Mouse (Mus musculus) left cerebral cortex, adult 8-10 months (tissue): Measurements from ENCODE around the gene Gm5741. TPM values are rescaled to one million over a fixed set of nuclear protein-coding genes. Genes with fewer than 3 reads are reported as not detected.

ENCODE experiments used
- DNase-seq, 2 experiments: peaks; one replicate each; pipeline ENCODE4 v3.0.0; 2022; ENCODE audit warnings: low spot score in 2 of 2
- microRNA-seq, 2 experiments: library from miRNA; unstranded; fragments of <30 nt; microRNA quantifications; one replicate each; pipeline ENCODE4 v1.2.0; 2022
- total RNA-seq, 4 experiments: library from RNA; stranded (reverse); gene quantifications; 2 replicates each; pipeline ENCODE4 v1.2.4; 2022

Gm5741 gene
- total RNA-seq, 4 experiments from 2014 or later = not detected

- no peak for DNase-seq
Observed at GRCm38 (mm10) chr8:85032622-85033311, 35.0 kb downstream of the Gm5741 start.

GRCm38 (mm10) chr8:85029271-85029670 is 38.5 kb downstream of the Gm5741 start:
- DNase-seq = no peak

- no peak for DNase-seq
Observed at GRCm38 (mm10) chr8:85027922-85028321, 39.9 kb downstream of the Gm5741 start.

DNA sequence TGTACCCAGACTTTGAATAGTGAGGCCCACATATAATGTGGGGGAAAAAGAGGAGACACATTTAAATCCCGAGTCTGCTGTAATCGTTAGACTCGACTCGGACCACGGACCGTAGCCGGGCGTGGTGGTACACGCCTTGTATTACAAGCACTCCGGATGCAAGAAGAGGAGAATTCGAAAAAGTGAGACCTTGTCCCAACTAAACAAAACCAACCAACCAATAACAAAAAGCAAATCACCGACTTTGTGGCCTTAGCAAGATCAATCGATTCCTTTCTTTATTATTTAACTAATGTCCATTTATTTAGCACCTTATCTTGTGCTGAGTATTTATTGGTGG is 40.3 kb downstream of the Gm5741 start:
- DNase-seq = no peak

DNA sequence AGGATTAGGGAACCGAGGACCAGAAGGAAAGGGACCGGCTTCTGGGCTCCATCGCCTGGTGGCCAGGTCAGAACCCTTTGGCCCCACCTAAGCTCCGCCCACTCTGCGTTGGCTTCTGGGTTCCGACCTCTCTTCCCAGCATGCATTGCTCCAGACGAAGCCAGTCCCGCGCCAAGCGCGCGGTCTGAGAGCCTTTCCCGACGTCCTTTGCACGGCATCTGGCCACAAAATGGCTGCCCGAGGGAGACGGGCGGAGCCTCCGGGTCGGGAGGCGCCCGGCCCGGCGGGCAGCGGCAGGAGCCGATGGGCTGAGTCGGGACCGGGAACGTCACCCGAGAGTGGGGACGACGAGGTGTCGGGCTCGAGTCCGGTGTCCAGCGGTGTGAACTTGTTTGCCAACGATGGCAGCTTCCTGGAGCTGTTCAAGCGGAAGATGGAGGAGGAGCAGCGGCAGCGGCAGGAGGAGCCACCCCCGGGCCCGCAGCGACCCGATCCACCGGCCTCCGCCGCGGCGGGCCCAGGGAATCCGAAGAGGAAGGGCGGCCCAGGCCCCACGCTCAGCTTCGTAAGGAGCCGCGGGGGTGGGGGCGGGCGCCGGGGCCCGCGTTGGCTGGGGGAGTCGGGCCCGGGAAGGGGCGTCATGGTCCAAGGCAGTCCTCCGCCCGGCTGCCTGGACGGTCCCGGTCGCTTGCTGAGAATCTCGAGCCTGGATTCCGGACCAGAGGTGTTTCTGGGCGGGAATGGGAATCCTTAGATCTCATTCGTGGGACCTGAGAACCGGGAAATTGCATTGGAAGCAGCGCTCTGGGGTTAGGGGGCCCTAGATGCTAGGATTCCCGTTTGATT is 40.9 kb downstream of the Gm5741 start, which contains the start of gene Trir:
Gene Trir (plus strand): TSS at position 154 of the 846 bp plus-strand sequence.
- DNase-seq = peak; percentile 92 to 95

DNA sequence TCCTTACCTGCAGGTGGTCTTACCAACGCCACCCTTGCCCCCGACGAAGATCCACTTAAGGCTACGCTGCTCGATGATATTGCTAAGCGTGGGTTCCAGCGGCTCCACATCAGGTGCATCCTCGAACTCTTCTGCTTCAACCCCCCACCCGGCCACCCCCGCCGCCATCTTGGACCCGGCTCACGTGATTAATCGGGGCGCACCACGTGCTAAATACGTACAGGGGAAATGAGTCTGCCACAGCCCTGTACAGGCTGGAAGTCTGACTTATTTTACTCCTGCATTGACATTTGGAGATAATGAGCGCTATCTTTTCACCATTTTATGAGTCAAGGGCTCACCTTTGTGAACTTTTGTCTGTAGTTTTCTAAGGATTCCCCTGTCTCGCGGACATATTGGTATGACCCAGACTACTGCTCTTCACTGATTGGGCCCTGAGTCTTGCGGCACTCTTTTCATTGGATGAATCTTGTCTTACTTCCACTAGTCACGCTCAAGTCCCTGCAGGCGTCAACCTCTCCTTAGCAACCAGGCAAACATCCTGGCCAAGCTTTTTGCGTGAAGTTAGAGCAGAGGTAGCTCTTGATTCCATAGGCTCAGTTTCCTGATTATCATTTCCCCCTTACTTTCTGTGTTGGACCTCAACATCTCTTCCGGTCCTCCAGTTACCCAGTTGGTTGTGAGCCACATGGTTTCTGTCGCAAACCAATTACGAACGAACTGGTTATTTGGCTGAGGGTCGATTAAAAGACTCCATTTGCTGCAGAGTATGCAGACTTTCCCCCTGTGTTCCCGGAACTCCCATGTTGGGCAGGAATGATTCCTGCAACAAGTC is 42.5 kb downstream of the Gm5741 start, which contains the start of gene Asna1:
Gene Asna1 (minus strand): TSS at position 184 of the 835 bp plus-strand sequence.
- peak; percentile 76 to 87 for DNase-seq

- DNase-seq = no peak
Observed at GRCm38 (mm10) chr8:85023846-85024245, 43.9 kb downstream of the Gm5741 start.

DNA sequence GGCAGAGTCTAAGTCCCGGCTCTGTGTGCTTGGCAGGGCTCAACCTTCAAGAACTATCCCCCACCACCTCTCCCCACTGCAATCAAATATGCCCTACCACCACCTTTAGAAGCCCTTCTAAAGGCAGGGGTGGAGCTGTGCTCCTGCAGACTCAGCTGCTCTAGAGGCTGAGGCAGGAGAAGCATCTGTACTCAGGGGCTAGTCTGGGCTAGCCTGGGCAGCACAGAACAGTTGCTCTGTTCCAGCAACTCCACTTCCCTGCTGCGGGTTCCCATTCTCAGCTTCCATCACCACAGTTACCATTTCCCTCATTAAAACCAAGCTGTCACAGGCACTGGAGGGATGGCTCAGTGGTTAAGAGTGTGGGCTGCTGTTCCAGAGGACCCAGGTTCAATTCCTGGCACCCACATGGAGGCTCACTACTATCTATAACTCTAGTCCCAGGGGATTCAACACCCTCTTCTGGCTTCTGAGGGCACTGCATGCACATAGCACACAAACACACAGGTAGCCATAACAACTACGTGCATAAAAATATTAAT is 46.2 kb downstream of the Gm5741 start:
- DNase-seq = no peak

Small RNA genes within 50 kb of the gene (microRNA-seq; reads per million reads assigned to microRNA genes)
- gene Gm23388 (0 to 0.21 reads per million in 2 experiments), gene Mir7070 (1.3 to 5.7 reads per million in 2 experiments)

Other genes starting within 250 kb of the Gm5741 start
- 1 to 10 TPM; 8.4 to 9.7 (median 8.9) TPM for gene Dand5, start 245.2 kb downstream of the Gm5741 start, total RNA-seq
- 10 to 100 TPM; 23.3 to 28.4 (median 24.7) TPM for gene Gadd45gip1, start 236.5 kb downstream of the Gm5741 start, total RNA-seq
- gene Rad23a, start 227.3 kb downstream of the Gm5741 start, total RNA-seq = 10 to 100 TPM; 72.4 to 90.1 (median 79.4) TPM
- gene Calr, start 221.0 kb downstream of the Gm5741 start, total RNA-seq = 100 to 1,000 TPM; 333 to 426 (median 383) TPM
- gene Farsa, start 211.0 kb downstream of the Gm5741 start, total RNA-seq = 10 to 100 TPM; 39.6 to 48.5 (median 43.7) TPM
- gene Syce2, start 195.9 kb downstream of the Gm5741 start, total RNA-seq = 1 to 10 TPM; 6.3 to 8.0 (median 6.8) TPM
- 10 to 100 TPM; 29.8 to 43.0 (median 36.5) TPM for gene Gcdh, start 174.1 kb downstream of the Gm5741 start, total RNA-seq
- not detected for gene Klf1, start 166.1 kb downstream of the Gm5741 start, total RNA-seq
- 10 to 100 TPM in 1 of 4 experiments, 1 to 10 TPM in 3; 5.0 to 12.2 (median 7.1) TPM for gene Dnase2a, start 159.4 kb downstream of the Gm5741 start, total RNA-seq
- 10 to 100 TPM; 69.1 to 76.7 (median 74.1) TPM for gene Mast1, start 130.6 kb downstream of the Gm5741 start, total RNA-seq
- 1 to 10 TPM; 1.2 to 1.5 (median 1.3) TPM for gene Rtbdn, start 121.0 kb downstream of the Gm5741 start, total RNA-seq
- gene Gm49661, start 98.5 kb downstream of the Gm5741 start, total RNA-seq = 1 to 10 TPM in 1 of 4 experiments, not detected in 3; 1.8 TPM
- 100 to 1,000 TPM; 328 to 384 (median 347) TPM for gene Prdx2, start 98.4 kb downstream of the Gm5741 start, total RNA-seq
- gene Rnaseh2a, start 98.2 kb downstream of the Gm5741 start, total RNA-seq = 10 to 100 TPM; 45.9 to 60.0 (median 49.6) TPM
- gene Junb, start 89.3 kb downstream of the Gm5741 start, total RNA-seq = 10 to 100 TPM; 39.3 to 88.9 (median 65.7) TPM
- gene Hook2, start 77.4 kb downstream of the Gm5741 start, total RNA-seq = 10 to 100 TPM in 2 of 4 experiments, 1 to 10 TPM in 2; 9.0 to 13.0 (median 10.3) TPM
- not detected for gene Best2, start 53.5 kb downstream of the Gm5741 start, total RNA-seq
- gene Asna1, start 42.7 kb downstream of the Gm5741 start, total RNA-seq = 100 to 1,000 TPM; 126 to 130 (median 127) TPM
- gene Trir, start 41.2 kb downstream of the Gm5741 start, total RNA-seq = 100 to 1,000 TPM; 100 to 127 (median 115) TPM
- gene Tnpo2, start 31.1 kb downstream of the Gm5741 start, total RNA-seq = 100 to 1,000 TPM; 134 to 186 (median 156) TPM
- gene Fbxw9, start 7.9 kb downstream of the Gm5741 start, total RNA-seq = 10 to 100 TPM; 20.1 to 22.0 (median 21.1) TPM
- 10 to 100 TPM; 63.5 to 75.3 (median 64.9) TPM for gene Dhps, start 3.8 kb upstream of the Gm5741 start, total RNA-seq
- 10 to 100 TPM; 51.1 to 64.5 (median 59.6) TPM for gene Wdr83os, start 12.8 kb upstream of the Gm5741 start, total RNA-seq
- 10 to 100 TPM; 20.0 to 35.2 (median 26.5) TPM for gene Wdr83, start 13.3 kb upstream of the Gm5741 start, total RNA-seq
- 10 to 100 TPM; 33.3 to 74.2 (median 49.2) TPM for gene Man2b1, start 15.3 kb upstream of the Gm5741 start, total RNA-seq
- gene Zfp791, start 55.1 kb upstream of the Gm5741 start, total RNA-seq = 10 to 100 TPM in 1 of 4 experiments, 1 to 10 TPM in 3; 6.5 to 10.2 (median 8.2) TPM
- gene Cks1brt, start 83.9 kb upstream of the Gm5741 start, total RNA-seq = not detected
- not detected for gene Olfr371, start 158.0 kb upstream of the Gm5741 start, total RNA-seq
- gene Orc6, start 231.7 kb upstream of the Gm5741 start, total RNA-seq = 10 to 100 TPM; 25.7 to 30.9 (median 28.3) TPM
- 100 to 1,000 TPM; 121 to 134 (median 127) TPM for gene Vps35, start 231.8 kb upstream of the Gm5741 start, total RNA-seq